ENCODE assay signal across 12 mouse cellular contexts in genomic region chr7:123287903-123288302, GRCm38 (mm10).
"Had no signal": no experiment of that assay in that cellular context is flagged by ENCODE, and none has a peak within 500 bp of the region (broad histone marks: within the 10 kb centered on the region; RNA-seq: fewer than 3 reads in every experiment).

No protein-coding gene starts in this region.

- DNase-seq: kidney, postnatal 10 days; layer of hippocampus, adult 9-11 months; left cerebral cortex, postnatal 4 days; lung, adult 18-20 months; retina, postnatal 1 day; thymus, postnatal 4 days had no signal

- H3K27me3 ChIP-seq: limb, embryonic 13.5 days; midbrain, embryonic 12.5 days; neural tube, embryonic 13.5 days had no signal

- H3K9me3 ChIP-seq: limb, embryonic 13.5 days; midbrain, embryonic 12.5 days; neural tube, embryonic 13.5 days had no signal

- H3K9ac ChIP-seq: limb, embryonic 13.5 days; liver, embryonic 14.5 days; midbrain, embryonic 12.5 days; neural tube, embryonic 13.5 days had no signal

- ATAC-seq: midbrain, embryonic 16.5 days had no signal

- H3K4me3 ChIP-seq: limb, embryonic 13.5 days; midbrain, embryonic 12.5 days; neural tube, embryonic 13.5 days had no signal

- H3K27ac ChIP-seq: limb, embryonic 13.5 days; liver, embryonic 14.5 days; midbrain, embryonic 12.5 days; neural tube, embryonic 13.5 days; stomach, postnatal 0 days had no signal

- H3K4me1 ChIP-seq: limb, embryonic 13.5 days; midbrain, embryonic 12.5 days had no signal

- H3K4me2 ChIP-seq: limb, embryonic 13.5 days; midbrain, embryonic 12.5 days; neural tube, embryonic 13.5 days had no signal
